Mouse (Mus musculus): ENCODE data around the gene Aatf. TPM values are rescaled to one million over a fixed set of nuclear protein-coding genes. Genes with fewer than 3 reads are reported as not detected.

Gene Aatf
- polyA plus RNA-seq, 1 experiment, result 16.6 TPM

GRCm38 (mm10) chr11:84504296-84504695 lies 9.0 kb downstream of the Aatf start:
- Histone ChIP-seq H3K4me1 (ENCODE audit: control insufficient read depth, insufficient read depth, low read length) (no peaks in the 10 kb centered on the region), H3K36me3 (ENCODE audit: control insufficient read depth, insufficient read depth, low read length) (no peaks in the 10 kb centered on the region; the same call in 1 of the 2 replicates), H3K27ac (ENCODE audit: control insufficient read depth, insufficient read depth, low read depth, low read length) (no peak overlapping the region), H3K27me3 (ENCODE audit: control insufficient read depth, insufficient read depth, low read length) (no peaks in the 10 kb centered on the region), H3K4me3 (ENCODE audit: control insufficient read depth, low read depth, low read length) (no peak overlapping the region)
- TF ChIP-seq POLR2A (IDR thresholded peaks at IDR 0.05; ENCODE audit: control insufficient read depth, low read depth, low read length) (no peak), CTCF (IDR thresholded peaks at IDR 0.05; ENCODE audit: control insufficient read depth, insufficient read depth, insufficient replicate concordance, low read depth, low read length) (no peak)

DNA sequence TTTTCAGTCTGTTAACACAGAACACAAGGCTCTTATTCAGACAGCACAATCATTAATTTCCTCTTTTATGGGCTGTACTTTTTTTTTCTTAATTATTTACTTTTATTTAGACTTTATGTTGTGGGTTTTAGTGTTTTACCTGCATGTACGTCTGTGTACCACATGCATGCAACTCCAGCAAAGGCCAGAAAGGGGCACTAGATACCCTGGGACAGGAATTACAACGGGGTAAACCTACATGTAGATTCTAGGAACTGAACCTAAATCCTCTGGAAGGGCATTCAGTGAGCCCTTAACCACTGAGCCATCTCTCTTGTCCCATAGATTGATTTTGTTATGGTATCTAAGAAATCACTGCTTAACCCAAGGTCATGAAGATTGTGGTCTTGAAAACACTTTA lies 15.4 kb downstream of the Aatf start:
- H3K27ac ChIP-seq (ENCODE audit: control insufficient read depth, insufficient read depth, low read depth, low read length), result no peak overlapping the region
- H3K27me3 ChIP-seq (ENCODE audit: control insufficient read depth, insufficient read depth, low read length), result no peaks in the 10 kb centered on the region
- no peak for TF ChIP-seq CTCF (IDR thresholded peaks at IDR 0.05; ENCODE audit: control insufficient read depth, insufficient read depth, insufficient replicate concordance, low read depth, low read length)
- TF ChIP-seq POLR2A (IDR thresholded peaks at IDR 0.05; ENCODE audit: control insufficient read depth, low read depth, low read length), result no peak
- H3K4me1 ChIP-seq (ENCODE audit: control insufficient read depth, insufficient read depth, low read length), result no peaks in the 10 kb centered on the region
- no peak overlapping the region for H3K4me3 ChIP-seq (ENCODE audit: control insufficient read depth, low read depth, low read length)
- no peaks in the 10 kb centered on the region; the same call in 1 of the 2 replicates for H3K36me3 ChIP-seq (ENCODE audit: control insufficient read depth, insufficient read depth, low read length)

GRCm38 (mm10) chr11:84496901-84497300 lies 16.4 kb downstream of the Aatf start:
- Histone ChIP-seq H3K27me3 (ENCODE audit: control insufficient read depth, insufficient read depth, low read length) (no peaks in the 10 kb centered on the region), H3K27ac (ENCODE audit: control insufficient read depth, insufficient read depth, low read depth, low read length) (no peak overlapping the region), H3K4me1 (ENCODE audit: control insufficient read depth, insufficient read depth, low read length) (no peaks in the 10 kb centered on the region), H3K36me3 (ENCODE audit: control insufficient read depth, insufficient read depth, low read length) (no peaks in the 10 kb centered on the region; the same call in 1 of the 2 replicates), H3K4me3 (ENCODE audit: control insufficient read depth, low read depth, low read length) (no peak overlapping the region)
- TF ChIP-seq CTCF (IDR thresholded peaks at IDR 0.05; ENCODE audit: control insufficient read depth, insufficient read depth, insufficient replicate concordance, low read depth, low read length), result no peak
- no peak for TF ChIP-seq POLR2A (IDR thresholded peaks at IDR 0.05; ENCODE audit: control insufficient read depth, low read depth, low read length)

- no peak for TF ChIP-seq CTCF (IDR thresholded peaks at IDR 0.05; ENCODE audit: control insufficient read depth, insufficient read depth, insufficient replicate concordance, low read depth, low read length)
- no peak for TF ChIP-seq POLR2A (IDR thresholded peaks at IDR 0.05; ENCODE audit: control insufficient read depth, low read depth, low read length)
- no peaks in the 10 kb centered on the region for H3K27me3 ChIP-seq (ENCODE audit: control insufficient read depth, insufficient read depth, low read length)
- H3K4me3 ChIP-seq (ENCODE audit: control insufficient read depth, low read depth, low read length), result no peak overlapping the region
- no peak overlapping the region for H3K27ac ChIP-seq (ENCODE audit: control insufficient read depth, insufficient read depth, low read depth, low read length)
- H3K36me3 ChIP-seq (ENCODE audit: control insufficient read depth, insufficient read depth, low read length), result no peaks in the 10 kb centered on the region
- no peaks in the 10 kb centered on the region for H3K4me1 ChIP-seq (ENCODE audit: control insufficient read depth, insufficient read depth, low read length)
Observed at GRCm38 (mm10) chr11:84495774-84496173, 17.5 kb downstream of the Aatf start.

GRCm38 (mm10) chr11:84481661-84482060 lies 31.7 kb downstream of the Aatf start:
- Histone ChIP-seq H3K27ac (ENCODE audit: control insufficient read depth, insufficient read depth, low read depth, low read length) (no peak overlapping the region), H3K27me3 (ENCODE audit: control insufficient read depth, insufficient read depth, low read length) (no peaks in the 10 kb centered on the region)

GRCm38 (mm10) chr11:84480451-84480850 lies 32.9 kb downstream of the Aatf start:
- Histone ChIP-seq H3K27ac (ENCODE audit: control insufficient read depth, insufficient read depth, low read depth, low read length) (no peak overlapping the region), H3K4me1 (ENCODE audit: control insufficient read depth, insufficient read depth, low read length) (no peaks in the 10 kb centered on the region), H3K36me3 (ENCODE audit: control insufficient read depth, insufficient read depth, low read length) (no peaks in the 10 kb centered on the region), H3K27me3 (ENCODE audit: control insufficient read depth, insufficient read depth, low read length) (no peaks in the 10 kb centered on the region), H3K4me3 (ENCODE audit: control insufficient read depth, low read depth, low read length) (no peak overlapping the region)
- TF ChIP-seq CTCF (IDR thresholded peaks at IDR 0.05; ENCODE audit: control insufficient read depth, insufficient read depth, insufficient replicate concordance, low read depth, low read length) (no peak), POLR2A (IDR thresholded peaks at IDR 0.05; ENCODE audit: control insufficient read depth, low read depth, low read length) (no peak)

More at GRCm38 (mm10) chr11:84481661-84482060, 31.7 kb downstream of the Aatf start:
- Histone ChIP-seq H3K4me1 (ENCODE audit: control insufficient read depth, insufficient read depth, low read length) (no peaks in the 10 kb centered on the region), H3K36me3 (ENCODE audit: control insufficient read depth, insufficient read depth, low read length) (no peaks in the 10 kb centered on the region), H3K4me3 (ENCODE audit: control insufficient read depth, low read depth, low read length) (no peak overlapping the region)
- TF ChIP-seq CTCF (IDR thresholded peaks at IDR 0.05; ENCODE audit: control insufficient read depth, insufficient read depth, insufficient replicate concordance, low read depth, low read length) (no peak), POLR2A (IDR thresholded peaks at IDR 0.05; ENCODE audit: control insufficient read depth, low read depth, low read length) (no peak)

DNA sequence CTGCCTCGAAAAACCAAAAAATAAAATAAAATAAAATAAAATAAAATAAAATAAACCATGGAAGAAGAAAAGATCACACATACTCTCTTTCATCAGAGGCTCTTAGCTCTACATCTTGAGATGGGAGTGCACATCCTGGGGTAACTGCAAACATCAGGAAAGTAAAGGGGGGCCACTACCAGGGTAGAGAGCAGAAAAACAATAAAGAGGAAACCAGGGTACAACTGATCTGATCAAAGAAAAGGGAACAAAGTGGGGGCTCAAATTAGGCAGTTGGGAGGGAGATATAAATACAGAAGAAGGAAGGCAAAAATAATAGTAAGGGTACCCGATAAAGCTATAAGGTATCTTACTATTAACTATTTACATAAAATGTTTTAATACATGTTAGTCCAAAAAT lies 36.7 kb downstream of the Aatf start:
- H3K4me3 ChIP-seq (ENCODE audit: control insufficient read depth, low read depth, low read length), result no peak overlapping the region
- TF ChIP-seq POLR2A (IDR thresholded peaks at IDR 0.05; ENCODE audit: control insufficient read depth, low read depth, low read length) (no peak), CTCF (IDR thresholded peaks at IDR 0.05; ENCODE audit: control insufficient read depth, insufficient read depth, insufficient replicate concordance, low read depth, low read length) (no peak)

GRCm38 (mm10) chr11:84475991-84476390 lies 37.3 kb downstream of the Aatf start:
- Histone ChIP-seq H3K27me3 (ENCODE audit: control insufficient read depth, insufficient read depth, low read length) (no peaks in the 10 kb centered on the region), H3K36me3 (ENCODE audit: control insufficient read depth, insufficient read depth, low read length) (no peaks in the 10 kb centered on the region), H3K4me3 (ENCODE audit: control insufficient read depth, low read depth, low read length) (no peak overlapping the region), H3K27ac (ENCODE audit: control insufficient read depth, insufficient read depth, low read depth, low read length) (no peak overlapping the region), H3K4me1 (ENCODE audit: control insufficient read depth, insufficient read depth, low read length) (no peaks in the 10 kb centered on the region)
- TF ChIP-seq CTCF (IDR thresholded peaks at IDR 0.05; ENCODE audit: control insufficient read depth, insufficient read depth, insufficient replicate concordance, low read depth, low read length) (no peak), POLR2A (IDR thresholded peaks at IDR 0.05; ENCODE audit: control insufficient read depth, low read depth, low read length) (no peak)

More for the DNA sequence above, 36.7 kb downstream of the Aatf start:
- no peak overlapping the region for H3K27ac ChIP-seq (ENCODE audit: control insufficient read depth, insufficient read depth, low read depth, low read length)
- H3K4me1 ChIP-seq (ENCODE audit: control insufficient read depth, insufficient read depth, low read length), result no peaks in the 10 kb centered on the region
- H3K27me3 ChIP-seq (ENCODE audit: control insufficient read depth, insufficient read depth, low read length), result no peaks in the 10 kb centered on the region
- no peaks in the 10 kb centered on the region for H3K36me3 ChIP-seq (ENCODE audit: control insufficient read depth, insufficient read depth, low read length)
